In the genomic region with DNA sequence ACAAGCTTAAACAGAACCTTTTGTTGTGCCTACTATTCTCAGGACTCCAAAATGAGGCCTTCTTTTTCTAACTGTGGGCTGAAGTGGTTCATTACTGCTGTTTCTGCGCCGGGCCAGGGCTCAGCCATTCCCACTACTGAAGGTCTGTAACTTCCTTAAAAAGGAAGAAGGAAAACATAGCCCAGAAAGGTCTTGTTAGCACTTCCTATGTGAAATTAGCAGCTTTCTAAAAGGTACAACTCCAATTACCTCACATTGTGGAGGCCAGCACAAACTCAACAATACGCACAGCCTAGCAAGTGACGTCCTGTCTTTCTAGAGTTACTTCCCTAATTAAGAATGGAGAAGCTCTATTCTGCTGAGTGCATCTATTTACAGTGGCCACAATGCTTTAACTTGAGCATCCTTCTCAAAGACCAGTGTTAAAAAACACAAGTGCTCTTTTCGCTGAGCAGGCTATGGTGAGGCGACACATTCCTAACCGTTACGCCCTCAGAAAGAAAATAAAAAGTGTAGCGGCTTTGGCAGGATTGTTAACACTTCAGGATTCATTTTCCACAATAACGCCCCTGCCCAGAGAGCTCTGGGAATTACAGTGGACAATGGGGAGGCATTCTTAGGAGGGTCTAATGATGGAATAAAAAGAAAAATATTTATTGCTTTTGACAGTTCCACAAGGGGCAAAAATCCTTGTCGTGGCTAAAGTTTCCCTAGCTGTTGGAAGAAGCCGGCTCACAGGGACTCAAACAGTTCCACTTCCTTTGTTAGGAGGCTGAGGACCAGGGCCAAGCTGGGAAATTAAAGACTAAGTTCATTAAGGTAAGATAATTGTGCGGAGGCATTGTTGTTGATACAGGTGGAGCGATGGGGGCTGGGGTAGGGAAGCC, we compare ENCODE assay signal across 15 mouse cellular contexts.
A peak's percentile ranks its signal among the peaks of the same experiment; 100 is the strongest.
DNase-seq lines count a peak whose midpoint lies in the region; ATAC-seq lines count a peak whose summit lies in the region.
"Had no signal": no experiment of that assay in that cellular context is flagged by ENCODE, and none has a peak within 500 bp of the region (broad histone marks: within the 10 kb centered on the region; RNA-seq: fewer than 3 reads in every experiment).

No protein-coding gene starts in this region.

- peaks cover 69% of the 10 kb centered on the region for H3K27me3 ChIP-seq in heart, embryonic 12.5 days (replicated peaks)
- peaks cover 88% of the 10 kb centered on the region for H3K27me3 ChIP-seq in midbrain, embryonic 14.5 days (ENCODE audit: control insufficient read depth, insufficient read depth, low read length)
- peaks cover 84% of the 10 kb centered on the region for H3K27me3 ChIP-seq in midbrain, embryonic 15.5 days (replicated peaks)

- no peak overlapping the region for H3K4me2 ChIP-seq in heart, embryonic 12.5 days
- no peak overlapping the region for H3K4me2 ChIP-seq in midbrain, embryonic 14.5 days (ENCODE audit: low read length)
- no peak overlapping the region for H3K4me2 ChIP-seq in midbrain, embryonic 15.5 days
- H3K4me2 ChIP-seq: lung, embryonic 15.5 days had no signal

- no peak for ATAC-seq in heart, embryonic 12.5 days (ENCODE audit: insufficient number of reproducible peaks, low FRiP score)
- ATAC-seq in midbrain, embryonic 14.5 days (ENCODE audit: low FRiP score, low TSS enrichment) = no peak
- ATAC-seq in midbrain, embryonic 15.5 days (replicated peaks) = no peak
- ATAC-seq in hematopoietic stem cell, adult 5-6 weeks (replicated peaks in 1 of 2; ENCODE audit: insufficient read depth in 1 of 2, low FRiP score in 2 of 2, low TSS enrichment in 1 of 2, low read depth in 1 of 2, poor library complexity in 2 of 2, severe bottlenecking in 2 of 2) = peak; percentile 58 to 77; a peak in 3 of 4 replicates
- ATAC-seq: inflammation-experienced regulatory T-cells, adult 6 months had no signal

- H3K4me1 ChIP-seq in heart, embryonic 12.5 days (replicated peaks) = peaks cover 15% of the 10 kb centered on the region
- H3K4me1 ChIP-seq in midbrain, embryonic 14.5 days (ENCODE audit: control insufficient read depth, insufficient read depth, low read length) = peaks cover 4% of the 10 kb centered on the region; the same call in 1 of the 2 replicates
- H3K4me1 ChIP-seq in midbrain, embryonic 15.5 days = peaks cover 16% of the 10 kb centered on the region

- H3K4me3 ChIP-seq in heart, embryonic 12.5 days = no peak overlapping the region
- H3K4me3 ChIP-seq in midbrain, embryonic 14.5 days (replicated peaks; ENCODE audit: low read depth, low read length) = no peak overlapping the region
- H3K4me3 ChIP-seq in midbrain, embryonic 15.5 days = no peak overlapping the region
- H3K4me3 ChIP-seq: heart, embryonic 10.5 days; lung, embryonic 15.5 days had no signal

- 6% methylated on average over 14 of the region's 14 CpGs for WGBS in heart, embryonic 12.5 days
- 5% methylated on average over 14 of the region's 14 CpGs for WGBS in midbrain, embryonic 14.5 days
- 5% methylated on average over 14 of the region's 14 CpGs for WGBS in midbrain, embryonic 15.5 days

- H3K9me3 ChIP-seq in heart, embryonic 12.5 days (replicated peaks) = no peaks in the 10 kb centered on the region
- no peaks in the 10 kb centered on the region for H3K9me3 ChIP-seq in midbrain, embryonic 14.5 days (ENCODE audit: control insufficient read depth, low read length)
- H3K9me3 ChIP-seq in midbrain, embryonic 15.5 days = no peaks in the 10 kb centered on the region
- H3K9me3 ChIP-seq: heart, embryonic 10.5 days; lung, embryonic 15.5 days had no signal

- no peaks in the 10 kb centered on the region for H3K36me3 ChIP-seq in heart, embryonic 12.5 days
- H3K36me3 ChIP-seq in midbrain, embryonic 14.5 days (ENCODE audit: control insufficient read depth, insufficient read depth, low read length) = no peaks in the 10 kb centered on the region
- H3K36me3 ChIP-seq in midbrain, embryonic 15.5 days (replicated peaks) = no peaks in the 10 kb centered on the region
- H3K36me3 ChIP-seq: heart, embryonic 10.5 days; lung, embryonic 15.5 days had no signal

- DNase-seq in heart, adult 11 months = peak; percentile 66
- peak; percentile 35 for DNase-seq in midbrain, embryonic 14.5 days
- peak; percentile 83 for DNase-seq in retina, postnatal 1 day
- DNase-seq in gastrocnemius, postnatal 4 days (ENCODE audit: low spot score in 2 of 2) = no peak
- no peak for DNase-seq in thymus, postnatal 25 days
- DNase-seq: adrenal gland, adult 8-10 months; cerebellum, adult 18-20 months; kidney, postnatal 10 days; layer of hippocampus, adult 9-11 months had no signal

- H3K27ac ChIP-seq in heart, embryonic 12.5 days (ENCODE audit: poor library complexity, severe bottlenecking) = no peak overlapping the region
- H3K27ac ChIP-seq in midbrain, embryonic 14.5 days (replicated peaks; ENCODE audit: low read depth, low read length) = no peak overlapping the region
- no peak overlapping the region for H3K27ac ChIP-seq in midbrain, embryonic 15.5 days
- H3K27ac ChIP-seq: heart, embryonic 10.5 days; lung, embryonic 15.5 days had no signal

- no peak overlapping the region for H3K9ac ChIP-seq in heart, embryonic 12.5 days
- no peak overlapping the region for H3K9ac ChIP-seq in midbrain, embryonic 14.5 days (replicated peaks; ENCODE audit: low read length)
- H3K9ac ChIP-seq in midbrain, embryonic 15.5 days = no peak overlapping the region
- H3K9ac ChIP-seq: lung, embryonic 15.5 days had no signal

Comparison
In these comparisons a context has a peak if more than half of its experiments do, and no peak if none do; other contexts are left out.
1. DNase-seq: peak in heart, adult 11 months (single experiment), midbrain, embryonic 14.5 days (single experiment) and retina, postnatal 1 day (single experiment); none in gastrocnemius, postnatal 4 days (0 of 2) and thymus, postnatal 25 days (single experiment).
2. ATAC-seq: peak in hematopoietic stem cell, adult 5-6 weeks (2 of 2); none in heart, embryonic 12.5 days (single experiment), midbrain, embryonic 14.5 days (single experiment) and midbrain, embryonic 15.5 days (single experiment).